Mouse (Mus musculus): ENCODE measurements around the gene Aco2. TPM values are rescaled to one million over a fixed set of nuclear protein-coding genes. Genes with fewer than 3 reads are reported as not detected.
A peak's percentile ranks its signal among the peaks of the same experiment; 100 is the strongest.

Aco2 gene
- total and polyA plus RNA-seq, 2 experiments from 2014 or later, result 257 to 412 TPM

DNA sequence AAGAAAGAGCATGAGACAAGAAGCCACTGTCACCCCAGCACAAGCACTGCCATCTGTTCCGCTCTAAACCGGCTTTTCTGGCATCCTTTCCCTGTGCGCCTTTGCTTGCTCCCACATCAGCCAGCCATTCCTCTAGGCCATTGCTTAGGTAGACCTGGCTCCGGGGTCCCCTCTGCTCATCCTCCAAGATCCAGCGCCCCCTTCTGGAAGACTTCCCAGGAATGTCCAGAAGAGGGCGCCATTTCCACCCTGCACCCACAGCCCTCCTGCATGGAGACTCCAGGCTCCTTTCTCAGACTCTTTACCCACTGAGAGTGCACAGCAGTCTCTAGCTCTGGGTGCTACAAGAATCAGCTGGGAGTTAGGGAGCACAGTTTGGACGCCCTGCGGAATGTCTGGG, 84.3 kb downstream of the Aco2 start:
- H3K9ac ChIP-seq (replicated peaks; ENCODE audit: low read length, poor library complexity, severe bottlenecking), result no peak overlapping the region
- no peaks in the 10 kb centered on the region for H3K4me1 ChIP-seq (ENCODE audit: insufficient read depth, low read length)
- H3K4me3 ChIP-seq (ENCODE audit: low read depth, low read length), result no peak overlapping the region
- peaks cover 30% of the 10 kb centered on the region for H3K36me3 ChIP-seq (ENCODE audit: insufficient read depth, low read length)
- no peak overlapping the region for H3K4me2 ChIP-seq (ENCODE audit: low read depth, low read length, poor library complexity, severe bottlenecking)
- H3K27ac ChIP-seq (ENCODE audit: low read depth, low read length), result no peak overlapping the region
- ATAC-seq (ENCODE audit: low FRiP score), result no peak
- H3K9me3 ChIP-seq (ENCODE audit: low read length), result no peaks in the 10 kb centered on the region
- no peaks in the 10 kb centered on the region for H3K27me3 ChIP-seq (ENCODE audit: insufficient read depth, low read length)
- TF ChIP-seq CTCF (IDR thresholded peaks at IDR 0.05), result peak; percentile 89
- WGBS, result 54% methylated on average over 8 of the region's 8 CpGs
- peak; percentile 55 for DNase-seq (ENCODE audit: low spot score)

DNA sequence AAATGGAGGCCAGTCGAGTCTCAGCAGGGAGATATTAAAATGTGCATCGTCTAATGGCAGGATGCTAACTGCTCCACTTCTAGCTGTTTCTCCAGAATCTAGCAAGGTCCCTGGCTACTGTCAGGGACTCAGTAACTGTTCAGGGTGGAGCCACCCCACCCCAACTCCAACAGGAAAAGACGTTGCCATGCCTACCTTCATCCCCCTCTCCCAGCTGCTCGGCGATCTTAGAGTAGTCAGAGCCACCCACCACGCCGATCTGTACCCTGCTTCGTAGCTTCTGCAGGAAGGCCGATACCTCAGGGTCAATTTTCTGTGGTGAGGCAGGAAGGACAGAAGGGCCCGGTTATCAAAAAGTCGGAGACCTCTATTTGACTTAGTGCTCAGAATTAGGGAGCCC, 85.5 kb downstream of the Aco2 start:
- Histone ChIP-seq H3K36me3 (ENCODE audit: insufficient read depth, low read length) (peaks cover 20% of the 10 kb centered on the region), H3K4me3 (ENCODE audit: low read depth, low read length) (no peak overlapping the region), H3K4me1 (ENCODE audit: insufficient read depth, low read length) (no peaks in the 10 kb centered on the region), H3K27me3 (ENCODE audit: insufficient read depth, low read length) (no peaks in the 10 kb centered on the region), H3K27ac (ENCODE audit: low read depth, low read length) (no peak overlapping the region), H3K9ac (replicated peaks; ENCODE audit: low read length, poor library complexity, severe bottlenecking) (no peak overlapping the region), H3K4me2 (ENCODE audit: low read depth, low read length, poor library complexity, severe bottlenecking) (no peak overlapping the region), H3K9me3 (ENCODE audit: low read length) (no peaks in the 10 kb centered on the region)
- ATAC-seq (ENCODE audit: low FRiP score) (no peak), DNase-seq (ENCODE audit: low spot score) (no peak)
- 87% methylated on average over 11 of the region's 11 CpGs for WGBS
- TF ChIP-seq CTCF (IDR thresholded peaks at IDR 0.05), result no peak

DNA sequence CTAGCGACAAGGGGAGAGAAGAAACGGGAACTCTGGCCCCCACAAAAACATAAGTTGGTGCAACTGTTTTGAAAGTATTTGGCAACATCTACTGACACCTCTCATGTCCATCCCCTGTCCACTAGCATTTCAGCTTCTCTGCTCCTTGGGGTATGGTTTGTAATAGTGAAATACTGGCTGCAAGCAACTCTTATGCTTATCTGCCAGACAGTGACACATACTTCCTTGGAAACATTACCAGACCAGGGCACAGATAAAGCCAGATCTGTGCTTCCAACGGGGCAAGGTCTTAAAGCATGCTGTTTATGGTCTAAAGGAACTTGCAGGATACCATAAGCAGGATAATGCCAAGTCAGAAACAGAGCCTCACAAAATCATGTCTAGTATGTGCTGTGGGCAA, 86.8 kb downstream of the Aco2 start:
- no peaks in the 10 kb centered on the region for H3K4me1 ChIP-seq (ENCODE audit: insufficient read depth, low read length)
- no peak for TF ChIP-seq CTCF (IDR thresholded peaks at IDR 0.05)
- no peaks in the 10 kb centered on the region for H3K27me3 ChIP-seq (ENCODE audit: insufficient read depth, low read length)
- 89% methylated on average over 3 of the region's 3 CpGs for WGBS
- H3K36me3 ChIP-seq (ENCODE audit: insufficient read depth, low read length), result peaks cover 17% of the 10 kb centered on the region
- ATAC-seq (ENCODE audit: low FRiP score) (no peak), DNase-seq (ENCODE audit: low spot score) (no peak)
- no peak overlapping the region for H3K4me3 ChIP-seq (ENCODE audit: low read depth, low read length)
- H3K4me2 ChIP-seq (ENCODE audit: low read depth, low read length, poor library complexity, severe bottlenecking), result no peak overlapping the region
- no peak overlapping the region for H3K9ac ChIP-seq (replicated peaks; ENCODE audit: low read length, poor library complexity, severe bottlenecking)
- no peaks in the 10 kb centered on the region for H3K9me3 ChIP-seq (ENCODE audit: low read length)
- H3K27ac ChIP-seq (ENCODE audit: low read depth, low read length), result no peak overlapping the region

DNA sequence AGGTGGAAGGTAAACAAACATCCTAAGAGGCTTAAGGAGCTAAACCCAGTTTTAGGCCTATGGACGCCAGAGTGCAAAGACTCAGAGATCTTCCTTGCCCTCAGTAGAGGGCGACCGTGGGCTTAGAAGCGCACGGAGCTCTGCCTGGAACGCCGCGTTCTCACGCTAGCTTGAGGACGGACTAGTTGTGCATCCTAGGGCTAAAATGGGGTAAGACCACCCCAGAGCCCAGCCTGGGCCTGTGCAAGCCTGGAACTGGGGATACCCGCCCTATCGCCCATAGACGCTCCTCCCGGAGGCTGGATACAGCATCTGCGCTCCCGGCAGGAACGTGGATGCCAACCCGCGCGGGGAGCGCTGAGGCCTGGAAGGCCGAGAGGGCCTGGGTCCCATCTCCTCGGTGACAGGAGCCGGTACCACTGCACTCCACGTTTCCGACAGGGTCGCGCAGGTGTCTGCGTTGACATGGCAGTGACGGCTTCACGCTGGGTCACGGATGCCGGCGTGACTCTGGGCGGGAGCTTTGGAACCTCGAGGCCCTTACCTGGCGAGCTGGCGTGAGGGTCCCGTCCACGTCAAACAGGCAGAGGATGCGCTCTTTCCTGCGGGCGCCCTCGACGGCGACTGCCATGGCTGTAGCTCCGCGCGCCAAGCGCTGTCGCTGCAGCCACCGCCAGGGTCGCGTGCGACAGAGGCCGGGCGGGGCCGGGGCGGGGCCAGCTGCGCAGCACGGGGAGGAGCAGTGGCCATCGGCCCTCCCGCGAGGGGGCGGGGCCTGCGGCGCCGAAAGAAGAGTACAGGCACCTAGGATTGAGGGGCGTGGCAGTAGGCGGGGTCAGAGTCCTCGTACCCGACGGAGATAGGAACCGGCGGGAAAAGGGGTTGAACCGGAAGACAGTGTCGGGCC, 88.3 kb downstream of the Aco2 start, which contains the start of gene Pmm1:
Gene Pmm1, minus strand, starts transcription at position 760 of the 907 bp plus-strand sequence.
- H3K27me3 ChIP-seq (ENCODE audit: insufficient read depth, low read length), result no peaks in the 10 kb centered on the region
- H3K9ac ChIP-seq (replicated peaks; ENCODE audit: low read length, poor library complexity, severe bottlenecking), result peak within 1 kb of the TSS; percentile 77
- peak within 1 kb of the TSS; percentile 75 for H3K4me2 ChIP-seq (ENCODE audit: low read depth, low read length, poor library complexity, severe bottlenecking)
- peak; percentile 80 for TF ChIP-seq CTCF (IDR thresholded peaks at IDR 0.05)
- H3K27ac ChIP-seq (ENCODE audit: low read depth, low read length), result peak within 1 kb of the TSS; percentile 93
- peak; percentile 98 for DNase-seq (ENCODE audit: low spot score)
- H3K36me3 ChIP-seq (ENCODE audit: insufficient read depth, low read length), result peaks cover 2% of the 10 kb centered on the region; the same call in 1 of the 2 replicates
- under 1% methylated on average over 71 of the region's 77 CpGs for WGBS
- H3K4me3 ChIP-seq (ENCODE audit: low read depth, low read length), result peak within 1 kb of the TSS; percentile 67
- H3K9me3 ChIP-seq (ENCODE audit: low read length), result no peaks in the 10 kb centered on the region
- ATAC-seq (ENCODE audit: low FRiP score), result peak; percentile 96
- no peaks in the 10 kb centered on the region for H3K4me1 ChIP-seq (ENCODE audit: insufficient read depth, low read length)

DNA sequence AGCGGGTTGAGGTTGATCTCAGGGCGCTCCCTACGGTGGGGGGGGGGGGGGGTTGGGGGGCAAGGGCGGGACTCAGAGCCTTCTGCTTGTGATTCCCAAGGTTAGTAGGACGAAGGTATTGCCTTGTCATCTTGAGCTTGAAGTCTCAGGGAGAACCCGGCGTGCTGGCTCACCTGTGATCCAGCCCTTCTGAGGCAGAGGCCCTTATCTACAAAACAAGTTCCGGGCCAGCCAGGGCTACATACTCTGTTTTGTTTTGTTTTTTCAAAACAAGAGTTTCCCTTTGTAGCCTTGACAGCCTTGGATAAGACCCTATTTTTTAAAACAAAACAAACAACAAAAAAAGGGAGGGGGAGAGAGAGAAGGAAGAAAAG, 89.0 kb downstream of the Aco2 start:
- WGBS, result 4% methylated on average over 4 of the region's 8 CpGs
- Histone ChIP-seq H3K4me1 (ENCODE audit: insufficient read depth, low read length) (no peaks in the 10 kb centered on the region), H3K27me3 (ENCODE audit: insufficient read depth, low read length) (no peaks in the 10 kb centered on the region), H3K36me3 (ENCODE audit: insufficient read depth, low read length) (no peaks in the 10 kb centered on the region), H3K9me3 (ENCODE audit: low read length) (no peaks in the 10 kb centered on the region), H3K9ac (replicated peaks; ENCODE audit: low read length, poor library complexity, severe bottlenecking) (peak overlapping the region; percentile 77), H3K4me2 (ENCODE audit: low read depth, low read length, poor library complexity, severe bottlenecking) (peak overlapping the region; percentile 75), H3K27ac (ENCODE audit: low read depth, low read length) (peak overlapping the region; percentile 93), H3K4me3 (ENCODE audit: low read depth, low read length) (peak overlapping the region; percentile 67)
- TF ChIP-seq CTCF (IDR thresholded peaks at IDR 0.05), result no peak
- DNase-seq (ENCODE audit: low spot score) (no peak), ATAC-seq (ENCODE audit: low FRiP score) (0 out of 2 replicates have a peak, but pooled peaks have one; percentile 4)

DNA sequence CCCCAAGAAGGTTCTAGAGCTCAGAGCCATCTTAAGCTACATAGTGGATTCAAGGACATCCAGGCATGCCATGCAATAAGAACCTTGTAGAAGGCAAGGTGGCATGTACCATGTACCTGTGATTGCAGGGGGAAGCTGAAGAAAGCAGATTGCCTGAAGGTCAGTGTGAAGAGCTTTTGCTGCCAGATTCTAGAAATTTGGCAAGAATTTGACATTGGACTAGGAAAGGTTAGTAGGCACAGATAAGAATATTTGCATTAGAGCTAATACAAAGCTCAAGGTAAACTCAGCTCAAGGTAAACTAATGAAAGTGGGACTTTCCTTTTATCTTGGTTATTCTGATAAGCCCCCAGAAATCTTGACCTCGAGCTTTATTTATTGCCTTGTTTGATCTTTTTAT, 92.2 kb downstream of the Aco2 start:
- ATAC-seq (ENCODE audit: low FRiP score) (no peak), DNase-seq (ENCODE audit: low spot score) (no peak)
- no peaks in the 10 kb centered on the region for H3K27me3 ChIP-seq (ENCODE audit: insufficient read depth, low read length)
- no peak overlapping the region for H3K4me2 ChIP-seq (ENCODE audit: low read depth, low read length, poor library complexity, severe bottlenecking)
- H3K9ac ChIP-seq (replicated peaks; ENCODE audit: low read length, poor library complexity, severe bottlenecking), result no peak overlapping the region
- no peak overlapping the region for H3K4me3 ChIP-seq (ENCODE audit: low read depth, low read length)
- no peak overlapping the region for H3K27ac ChIP-seq (ENCODE audit: low read depth, low read length)
- H3K4me1 ChIP-seq (ENCODE audit: insufficient read depth, low read length), result no peaks in the 10 kb centered on the region
- no peaks in the 10 kb centered on the region for H3K36me3 ChIP-seq (ENCODE audit: insufficient read depth, low read length)
- no peaks in the 10 kb centered on the region for H3K9me3 ChIP-seq (ENCODE audit: low read length)
- TF ChIP-seq CTCF (IDR thresholded peaks at IDR 0.05), result no peak
- 63% methylated on average over 1 of the region's 1 CpGs for WGBS

Other genes starting within 250 kb of the Aco2 start
- gene L3mbtl2, start 208.4 kb upstream of the Aco2 start, total RNA-seq (2014; rRNA removed), result 26.6 and 28.4 TPM in 2 replicates
- 27.0 and 28.9 TPM in 2 replicates for gene L3mbtl2, start 208.4 kb upstream of the Aco2 start, polyA plus RNA-seq (2015; fragmentation: Nextera tagmentation; extraction: Ambion mirVana)
- gene Chadl, start 175.0 kb upstream of the Aco2 start, total RNA-seq (2014; rRNA removed), result 44.6 and 61.5 TPM in 2 replicates
- 63.9 and 65.6 TPM in 2 replicates for gene Chadl, start 175.0 kb upstream of the Aco2 start, polyA plus RNA-seq (2015; fragmentation: Nextera tagmentation; extraction: Ambion mirVana)
- gene Zc3h7b, start 127.3 kb upstream of the Aco2 start, total RNA-seq (2014; rRNA removed), result 147 and 154 TPM in 2 replicates
- gene Zc3h7b, start 127.3 kb upstream of the Aco2 start, polyA plus RNA-seq (2015; fragmentation: Nextera tagmentation; extraction: Ambion mirVana), result 43.9 TPM in 2 replicates
- gene Rangap1, start 126.8 kb upstream of the Aco2 start, total RNA-seq (2014; rRNA removed), result 154 and 183 TPM in 2 replicates
- 142 and 146 TPM in 2 replicates for gene Rangap1, start 126.8 kb upstream of the Aco2 start, polyA plus RNA-seq (2015; fragmentation: Nextera tagmentation; extraction: Ambion mirVana)
- gene Tef, start 69.9 kb upstream of the Aco2 start, total RNA-seq (2014; rRNA removed), result 60.1 and 60.6 TPM in 2 replicates
- gene Tef, start 69.9 kb upstream of the Aco2 start, polyA plus RNA-seq (2015; fragmentation: Nextera tagmentation; extraction: Ambion mirVana), result 23.6 and 25.4 TPM in 2 replicates
- gene Tob2, start 13.5 kb upstream of the Aco2 start, total RNA-seq (2014; rRNA removed), result 10.9 and 15.4 TPM in 2 replicates
- gene Tob2, start 13.5 kb upstream of the Aco2 start, polyA plus RNA-seq (2015; fragmentation: Nextera tagmentation; extraction: Ambion mirVana), result 12.2 and 14.2 TPM in 2 replicates
- 31.8 and 34.1 TPM in 2 replicates for gene Phf5a, start 398 bp upstream of the Aco2 start, total RNA-seq (2014; rRNA removed)
- 107 and 118 TPM in 2 replicates for gene Phf5a, start 398 bp upstream of the Aco2 start, polyA plus RNA-seq (2015; fragmentation: Nextera tagmentation; extraction: Ambion mirVana)
- gene Polr3h, start 53.9 kb downstream of the Aco2 start, total RNA-seq (2014; rRNA removed), result 46.5 and 49.5 TPM in 2 replicates
- gene Polr3h, start 53.9 kb downstream of the Aco2 start, polyA plus RNA-seq (2015; fragmentation: Nextera tagmentation; extraction: Ambion mirVana), result 77.0 and 80.3 TPM in 2 replicates
- gene Csdc2, start 64.5 kb downstream of the Aco2 start, total RNA-seq (2014; rRNA removed), result 172 and 196 TPM in 2 replicates
- gene Csdc2, start 64.5 kb downstream of the Aco2 start, polyA plus RNA-seq (2015; fragmentation: Nextera tagmentation; extraction: Ambion mirVana), result 323 and 327 TPM in 2 replicates
- gene Pmm1, start 88.6 kb downstream of the Aco2 start, total RNA-seq (2014; rRNA removed), result 157 and 172 TPM in 2 replicates
- gene Pmm1, start 88.6 kb downstream of the Aco2 start, polyA plus RNA-seq (2015; fragmentation: Nextera tagmentation; extraction: Ambion mirVana), result 122 and 134 TPM in 2 replicates
- gene 1700029P11Rik, start 108.2 kb downstream of the Aco2 start, total RNA-seq (2014; rRNA removed), result not detected in 2 replicates
- not detected in 2 replicates for gene 1700029P11Rik, start 108.2 kb downstream of the Aco2 start, polyA plus RNA-seq (2015; fragmentation: Nextera tagmentation; extraction: Ambion mirVana)
- gene Xrcc6, start 115.5 kb downstream of the Aco2 start, total RNA-seq (2014; rRNA removed), result 25.6 and 28.3 TPM in 2 replicates
- gene Xrcc6, start 115.5 kb downstream of the Aco2 start, polyA plus RNA-seq (2015; fragmentation: Nextera tagmentation; extraction: Ambion mirVana), result 23.2 and 28.2 TPM in 2 replicates
- 26.9 and 31.2 TPM in 2 replicates for gene Desi1, start 161.6 kb downstream of the Aco2 start, total RNA-seq (2014; rRNA removed)
- gene Desi1, start 161.6 kb downstream of the Aco2 start, polyA plus RNA-seq (2015; fragmentation: Nextera tagmentation; extraction: Ambion mirVana), result 43.9 and 45.7 TPM in 2 replicates
- gene Snu13, start 175.3 kb downstream of the Aco2 start, total RNA-seq (2014; rRNA removed), result 174 and 179 TPM in 2 replicates
- gene Snu13, start 175.3 kb downstream of the Aco2 start, polyA plus RNA-seq (2015; fragmentation: Nextera tagmentation; extraction: Ambion mirVana), result 242 and 274 TPM in 2 replicates
- 0.05 TPM in 1 of 2 replicates, not detected in the other for gene 4930407I10Rik, start 186.8 kb downstream of the Aco2 start, total RNA-seq (2014; rRNA removed)
- not detected in 2 replicates for gene 4930407I10Rik, start 186.8 kb downstream of the Aco2 start, polyA plus RNA-seq (2015; fragmentation: Nextera tagmentation; extraction: Ambion mirVana)
- not detected in 2 replicates for gene Mei1, start 197.7 kb downstream of the Aco2 start, total RNA-seq (2014; rRNA removed)
- 0.12 and 0.16 TPM in 2 replicates for gene Mei1, start 197.7 kb downstream of the Aco2 start, polyA plus RNA-seq (2015; fragmentation: Nextera tagmentation; extraction: Ambion mirVana)